Mouse (Mus musculus): ENCODE measurements around the gene H2-M5.

- TF ChIP-seq CTCF (IDR thresholded peaks at IDR 0.05; ENCODE audit: extremely low read depth, insufficient read depth, low read length) (no peak), POLR2A (IDR thresholded peaks at IDR 0.05; ENCODE audit: extremely low read depth, insufficient read depth, low read length) (peak; percentile 44)
These were observed 39.4 kb upstream of the H2-M5 start for GRCm38 (mm10) chr17:37028683-37029120.

Data from cortical plate, adult 2 months (tissue).